In genomic region chr17:75206281-75206680, GRCm38 (mm10) we compare ENCODE assay signal across 26 mouse cellular contexts.
DNase-seq lines count a peak whose midpoint lies in the region; ATAC-seq lines count a peak whose summit lies in the region.
"Had no signal": no experiment of that assay in that cellular context is flagged by ENCODE, and none has a peak within 500 bp of the region (broad histone marks: within the 10 kb centered on the region; RNA-seq: fewer than 3 reads in every experiment).

No protein-coding gene starts in this region.

- DNase-seq in neural tube, embryonic 10.5 days (ENCODE audit: extremely low spot score, low spot score) = peak; percentile 38
- peak; percentile 54 for DNase-seq in embryo, embryonic 11 days
- DNase-seq in embryonic facial prominence, embryonic 14.5 days (ENCODE audit: low spot score) = peak; percentile 63
- no peak for DNase-seq in right cerebral cortex, postnatal 36 days (ENCODE audit: low spot score in 2 of 2)
- DNase-seq in lung, postnatal 4 days = no peak
- DNase-seq in gastrocnemius, adult 8-10 months (ENCODE audit: low spot score in 2 of 2) = no peak
- DNase-seq: adrenal gland, postnatal 14 days; cerebellum, adult 8-10 months; cerebellum, postnatal 36 days; gastrocnemius, postnatal 36 days; heart, adult 2 months; heart, postnatal 4 days; liver; thymus, postnatal 14 days had no signal

- H3K4me1 ChIP-seq in neural tube, embryonic 15.5 days = no peaks in the 10 kb centered on the region
- H3K4me1 ChIP-seq in embryonic facial prominence, embryonic 14.5 days (ENCODE audit: control insufficient read depth, insufficient read depth, low read length) = no peaks in the 10 kb centered on the region
- H3K4me1 ChIP-seq: heart, embryonic 15.5 days; hindbrain, embryonic 15.5 days; intestine, embryonic 15.5 days; liver, embryonic 15.5 days; lung, embryonic 15.5 days; midbrain, embryonic 10.5 days had no signal

- H3K27me3 ChIP-seq in neural tube, embryonic 15.5 days (replicated peaks) = no peaks in the 10 kb centered on the region
- H3K27me3 ChIP-seq in embryonic facial prominence, embryonic 14.5 days (replicated peaks; ENCODE audit: control insufficient read depth, insufficient read depth, low read length) = no peaks in the 10 kb centered on the region
- H3K27me3 ChIP-seq: heart, embryonic 15.5 days; hindbrain, embryonic 15.5 days; intestine, embryonic 15.5 days; kidney, embryonic 15.5 days; liver, embryonic 15.5 days; lung, embryonic 15.5 days had no signal

- H3K36me3 ChIP-seq in neural tube, embryonic 15.5 days = no peaks in the 10 kb centered on the region
- no peaks in the 10 kb centered on the region for H3K36me3 ChIP-seq in embryonic facial prominence, embryonic 14.5 days (ENCODE audit: control insufficient read depth, insufficient read depth, low read length)
- H3K36me3 ChIP-seq: heart, embryonic 15.5 days; hindbrain, embryonic 15.5 days; intestine, embryonic 15.5 days; kidney, embryonic 15.5 days; limb, embryonic 10.5 days; liver, embryonic 15.5 days; lung, embryonic 15.5 days; midbrain, embryonic 10.5 days had no signal

- ATAC-seq in neural tube, embryonic 15.5 days (ENCODE audit: low FRiP score) = no peak
- no peak for ATAC-seq in embryonic facial prominence, embryonic 14.5 days (ENCODE audit: low read depth)
- ATAC-seq: intestine, embryonic 15.5 days; midbrain, embryonic 16.5 days had no signal

- H3K9ac ChIP-seq in neural tube, embryonic 15.5 days (replicated peaks) = no peak overlapping the region
- no peak overlapping the region for H3K9ac ChIP-seq in embryonic facial prominence, embryonic 14.5 days (ENCODE audit: low read depth, low read length)
- H3K9ac ChIP-seq: heart, embryonic 15.5 days; hindbrain, embryonic 15.5 days; intestine, embryonic 15.5 days; kidney, embryonic 15.5 days; liver, embryonic 15.5 days; lung, embryonic 15.5 days had no signal

- no peak overlapping the region for H3K27ac ChIP-seq in neural tube, embryonic 15.5 days (replicated peaks)
- H3K27ac ChIP-seq in embryonic facial prominence, embryonic 14.5 days (replicated peaks; ENCODE audit: low read depth, low read length) = no peak overlapping the region
- H3K27ac ChIP-seq: heart, adult 2 months; heart, embryonic 15.5 days; hindbrain, embryonic 15.5 days; intestine, embryonic 15.5 days; kidney, embryonic 15.5 days; limb, embryonic 10.5 days; liver, embryonic 15.5 days; lung, embryonic 15.5 days; macrophage; midbrain, embryonic 10.5 days had no signal

- WGBS in neural tube, embryonic 15.5 days = 81% methylated on average over 3 of the region's 3 CpGs
- WGBS in embryonic facial prominence, embryonic 14.5 days = 22% methylated on average over 3 of the region's 3 CpGs

- no peaks in the 10 kb centered on the region for H3K9me3 ChIP-seq in neural tube, embryonic 15.5 days (replicated peaks)
- no peaks in the 10 kb centered on the region; the same call in 1 of the 2 replicates for H3K9me3 ChIP-seq in embryonic facial prominence, embryonic 14.5 days (ENCODE audit: control insufficient read depth, low read length)
- H3K9me3 ChIP-seq: heart, embryonic 15.5 days; hindbrain, embryonic 15.5 days; intestine, embryonic 15.5 days; kidney, embryonic 15.5 days; limb, embryonic 10.5 days; liver, embryonic 15.5 days; lung, embryonic 15.5 days; midbrain, embryonic 10.5 days had no signal

- H3K4me3 ChIP-seq in neural tube, embryonic 15.5 days (replicated peaks) = no peak overlapping the region
- no peak overlapping the region for H3K4me3 ChIP-seq in embryonic facial prominence, embryonic 14.5 days (ENCODE audit: low read depth, low read length)
- H3K4me3 ChIP-seq: heart, adult 2 months; heart, embryonic 15.5 days; hindbrain, embryonic 15.5 days; intestine, embryonic 15.5 days; kidney, embryonic 15.5 days; limb, embryonic 10.5 days; liver, embryonic 15.5 days; lung, embryonic 15.5 days; midbrain, embryonic 10.5 days; myocyte had no signal

- H3K4me2 ChIP-seq in neural tube, embryonic 15.5 days = no peak overlapping the region
- no peak overlapping the region for H3K4me2 ChIP-seq in embryonic facial prominence, embryonic 14.5 days (ENCODE audit: low read depth, low read length)
- H3K4me2 ChIP-seq: heart, embryonic 15.5 days; hindbrain, embryonic 15.5 days; intestine, embryonic 15.5 days; kidney, embryonic 15.5 days; liver, embryonic 15.5 days; lung, embryonic 15.5 days had no signal

Comparison
In these comparisons a context has a peak if more than half of its experiments do, and no peak if none do; other contexts are left out.
1. DNase-seq: peak in neural tube, embryonic 10.5 days (single experiment), embryo, embryonic 11 days (single experiment) and embryonic facial prominence, embryonic 14.5 days (single experiment); none in right cerebral cortex, postnatal 36 days (0 of 2), lung, postnatal 4 days (0 of 2) and gastrocnemius, adult 8-10 months (0 of 2).